Mouse (Mus musculus) T-helper 17 cell (primary cell): Measurements from ENCODE around the gene Pogz.

Experiments
- in situ Hi-C, 2 experiments: fragments of 300-600 bp; cut with MboI, MseI; formaldehyde crosslinking; loops; 1 replicate in 1 of 2; 2 replicates in 1 of 2; pipeline ENCODE4 v1.15.1; 2025; ENCODE audit warnings: high pct_unique_total_duplicates in 2 of 2

The Pogz gene

GRCm38 (mm10) chr3:94911050-94911693 lies 73.8 kb downstream of the Pogz start:
- in situ Hi-C loops = no loop called here

- in situ Hi-C loops = no loop called here
These were observed 76.4 kb downstream of the Pogz start for GRCm38 (mm10) chr3:94913801-94914200.

- in situ Hi-C loops = no loop called here
These were observed 78.8 kb downstream of the Pogz start for GRCm38 (mm10) chr3:94915903-94916741.

GRCm38 (mm10) chr3:94917816-94918361 lies 80.5 kb downstream of the Pogz start:
- in situ Hi-C loops = no loop called here

- in situ Hi-C loops = no loop called here
These were observed 81.5 kb downstream of the Pogz start for GRCm38 (mm10) chr3:94918845-94919244.

GRCm38 (mm10) chr3:94921104-94921503 lies 83.7 kb downstream of the Pogz start:
- in situ Hi-C loops = no loop called here

- in situ Hi-C loops = no loop called here
These were observed 85.0 kb downstream of the Pogz start for GRCm38 (mm10) chr3:94922333-94922732.

- in situ Hi-C loops = loop anchor here in 1 of 2 experiments (25.0 kb wide), 1 partner anchor 1362 kb away; the partner anchor contains the start of gene S100a10
These were observed 87.3 kb downstream of the Pogz start for GRCm38 (mm10) chr3:94924688-94925087.

- in situ Hi-C loops = loop anchor here in 1 of 2 experiments (25.0 kb wide), 1 partner anchor 1364 kb away; the partner anchor contains the start of gene S100a10
These were observed 89.0 kb downstream of the Pogz start for GRCm38 (mm10) chr3:94926301-94926736.

- in situ Hi-C loops = loop anchor here in 1 of 2 experiments (25.0 kb wide), 1 partner anchor 1367 kb away; the partner anchor contains the start of gene S100a10
These were observed 91.6 kb downstream of the Pogz start for GRCm38 (mm10) chr3:94928979-94929378.

- in situ Hi-C loops = loop anchor here in 1 of 2 experiments (5.0 to 25.0 kb wide), 2 partner anchors 238 to 1368 kb away; partner anchors contain the start of genes S100a10 and Selenbp2
These were observed 93.3 kb downstream of the Pogz start for GRCm38 (mm10) chr3:94930386-94931266.

- in situ Hi-C loops = loop anchor here in 1 of 2 experiments (5.0 to 25.0 kb wide), 2 partner anchors 239 to 1369 kb away; partner anchors contain the start of genes S100a10 and Selenbp2
These were observed 94.2 kb downstream of the Pogz start for GRCm38 (mm10) chr3:94931427-94932082.
